Mouse (Mus musculus) CD8-positive naive resting alpha-beta T cell, adult 57 days (primary cell): ENCODE data around the gene Tnk2. TPM values are rescaled to one million over a fixed set of nuclear protein-coding genes. Genes with fewer than 3 reads are reported as not detected.

Experiments
- total RNA-seq: library from RNA; stranded (reverse); gene quantifications from one replicate; pipeline ENCODE4 v1.2.4, GENCODE M21; 2023

Gene Tnk2
- 42.7 TPM for total RNA-seq

GRCm38 (mm10) chr16:32643661-32644061 is at the start of gene Tnk2:
Gene Tnk2 (plus strand): TSS chr16:32643874.

GRCm38 (mm10) chr16:32608712-32609400 is 34.8 kb upstream of the Tnk2 start, which contains the start of gene Tfrc:
Gene Tfrc (plus strand): TSS chr16:32608920.

Other genes starting within 250 kb of the Tnk2 start
- gene Tm4sf19, start 243.4 kb upstream of the Tnk2 start, total RNA-seq, result not detected
- 2.1 TPM for gene Tctex1d2, start 224.2 kb upstream of the Tnk2 start, total RNA-seq
- gene Pcyt1a, start 213.0 kb upstream of the Tnk2 start, total RNA-seq, result 28.1 TPM
- not detected for gene Slc51a, start 156.0 kb upstream of the Tnk2 start, total RNA-seq
- gene Zdhhc19, start 147.6 kb upstream of the Tnk2 start, total RNA-seq, result not detected
- 82.9 TPM for gene Tfrc, start 35.0 kb upstream of the Tnk2 start, total RNA-seq
- gene Muc4, start 92.0 kb downstream of the Tnk2 start, total RNA-seq, result not detected
- gene Muc20, start 153.6 kb downstream of the Tnk2 start, total RNA-seq, result not detected
- not detected for gene Smbd1, start 166.6 kb downstream of the Tnk2 start, total RNA-seq
- gene Fyttd1, start 233.6 kb downstream of the Tnk2 start, total RNA-seq, result 54.4 TPM
- 26.7 TPM for gene Rubcn, start 233.9 kb downstream of the Tnk2 start, total RNA-seq